Mouse (Mus musculus) liver, postnatal 0 days (tissue): ENCODE results near the gene Fzd7. TPM values are rescaled to one million over a fixed set of nuclear protein-coding genes. Genes with fewer than 3 reads are reported as not detected.

ENCODE experiments used
- ATAC-seq: fragments of 200-750 bp; cut with Nextera tagmentation; 2 replicates; pipeline ENCODE4 v1.8.0; 2017; ENCODE audit warnings: mild to moderate bottlenecking, moderate library complexity
- DNase-seq: peaks from one replicate; pipeline ENCODE4 v3.0.0-alpha.2; 2016
- H3K27ac ChIP-seq: fragments of 300-500 bp; sonication (generic); 2 replicates; pipeline ENCODE4 v1.5.1; 2014; ENCODE audit warnings: antibody characterized with exemption, moderate library complexity, mild to moderate bottlenecking, low read depth
- H3K27me3 ChIP-seq: fragments of 300-500 bp; sonication (generic); 2 replicates; pipeline ENCODE4 v1.6.1; 2014; ENCODE audit warnings: low read length, control low read depth, mixed read lengths; ENCODE audit not compliant: insufficient read depth
- H3K36me3 ChIP-seq: fragments of 300-500 bp; sonication (generic); replicated peaks from 2 replicates; pipeline ENCODE4 v1.6.1; 2014; ENCODE audit warnings: mild to moderate bottlenecking, control low read depth, low read length, moderate library complexity, mixed read lengths; ENCODE audit not compliant: insufficient read depth
- H3K4me1 ChIP-seq: fragments of 300-500 bp; sonication (generic); 2 replicates; pipeline ENCODE4 v1.6.1; 2014; ENCODE audit warnings: antibody characterized with exemption, mild to moderate bottlenecking, control low read depth; ENCODE audit not compliant: insufficient read depth
- H3K4me2 ChIP-seq: fragments of 300-500 bp; sonication (generic); 2 replicates; pipeline ENCODE4 v1.6.1; 2014; ENCODE audit warnings: low read depth, mild to moderate bottlenecking, low read length, moderate library complexity, mixed read lengths
- H3K4me3 ChIP-seq: fragments of 300-500 bp; sonication (generic); 2 replicates; pipeline ENCODE4 v1.5.1; 2014; ENCODE audit warnings: low read depth, low read length
- H3K9ac ChIP-seq: fragments of 300-500 bp; sonication (generic); replicated peaks from 2 replicates; pipeline ENCODE4 v1.6.1; 2014; ENCODE audit warnings: mild to moderate bottlenecking, moderate library complexity
- H3K9me3 ChIP-seq: fragments of 300-500 bp; sonication (generic); 2 replicates; pipeline ENCODE4 v1.6.1; 2016; ENCODE audit warnings: mild to moderate bottlenecking, control low read depth, low read length, mixed read lengths
- CTCF ChIP-seq: sonication (generic); IDR thresholded peaks from 2 replicates; pipeline ENCODE4 v1.5.1; 2016; ENCODE audit warnings: antibody characterized with exemption, low read depth
- EP300 ChIP-seq: IDR thresholded peaks from 2 replicates; pipeline ENCODE4 v1.6.1; 2016; ENCODE audit warnings: antibody characterized with exemption, low read depth, mild to moderate bottlenecking
- WGBS: fragments of 180-500 bp; shearing (Covaris S2); extraction: QIAGEN DNeasy Blood & Tissue Kit; methylation state at CpG from one replicate; pipeline ENCODE4 v1.1.7; 2014; ENCODE audit not compliant: insufficient replicate concordance; 5-methylcytosine and 5-hydroxymethylcytosine counted together
- polyA plus RNA-seq: library from polyadenylated mRNA; unstranded; fragments of >200 nt; fragmentation: Nextera tagmentation; extraction: Ambion mirVana; gene quantifications from 2 replicates; pipeline ENCODE4 v1.2.1, GENCODE M21; 2015

The Fzd7 gene
- polyA plus RNA-seq, 1 experiment from 2014 or later: 0.76 TPM

- Histone ChIP-seq H3K9ac (no peak overlapping the region), H3K4me1 (no peaks in the 10 kb centered on the region), H3K4me2 (no peak overlapping the region), H3K27me3 (no peaks in the 10 kb centered on the region), H3K36me3 (no peaks in the 10 kb centered on the region), H3K27ac (no peak overlapping the region), H3K9me3 (no peaks in the 10 kb centered on the region), H3K4me3 (no peak overlapping the region)
- WGBS: 52% methylated on average over 11 of the region's 11 CpGs
- DNase-seq: no peak
- TF ChIP-seq EP300: no peak
- TF ChIP-seq CTCF: no peak
- no peak for ATAC-seq
Observed at GRCm38 (mm10) chr1:59449423-59449822, 32.8 kb upstream of the Fzd7 start.

- H3K4me1 ChIP-seq: no peaks in the 10 kb centered on the region
- no peaks in the 10 kb centered on the region for H3K27me3 ChIP-seq
- WGBS: 89% methylated on average over 11 of the region's 11 CpGs
- DNase-seq (no peak), ATAC-seq (no peak)
- H3K36me3 ChIP-seq: no peaks in the 10 kb centered on the region
- H3K4me3 ChIP-seq: no peak overlapping the region
- no peak overlapping the region for H3K4me2 ChIP-seq
- no peak overlapping the region for H3K9ac ChIP-seq
- no peak overlapping the region for H3K27ac ChIP-seq
- no peak for TF ChIP-seq EP300
- H3K9me3 ChIP-seq: no peaks in the 10 kb centered on the region
Observed at GRCm38 (mm10) chr1:59450896-59451295, 31.3 kb upstream of the Fzd7 start.

- ATAC-seq (no peak), DNase-seq (no peak)
- TF ChIP-seq EP300 (no peak), CTCF (no peak)
- Histone ChIP-seq H3K27me3 (no peaks in the 10 kb centered on the region), H3K4me3 (no peak overlapping the region), H3K36me3 (no peaks in the 10 kb centered on the region), H3K9ac (no peak overlapping the region), H3K4me2 (no peak overlapping the region), H3K9me3 (no peaks in the 10 kb centered on the region), H3K4me1 (no peaks in the 10 kb centered on the region), H3K27ac (no peak overlapping the region)
- WGBS: 50% methylated on average over 9 of the region's 9 CpGs
Observed at GRCm38 (mm10) chr1:59451584-59451983, 30.6 kb upstream of the Fzd7 start.

- no peak overlapping the region for H3K27ac ChIP-seq
- no peaks in the 10 kb centered on the region for H3K9me3 ChIP-seq
- no peak for ATAC-seq
- H3K36me3 ChIP-seq: no peaks in the 10 kb centered on the region
- 50% methylated on average over 3 of the region's 3 CpGs for WGBS
- H3K9ac ChIP-seq: no peak overlapping the region
- H3K27me3 ChIP-seq: no peaks in the 10 kb centered on the region
- DNase-seq: no peak
- H3K4me3 ChIP-seq: no peak overlapping the region
- H3K4me1 ChIP-seq: no peaks in the 10 kb centered on the region
- TF ChIP-seq CTCF (no peak), EP300 (no peak)
- no peak overlapping the region for H3K4me2 ChIP-seq
Observed at GRCm38 (mm10) chr1:59456825-59457224, 25.4 kb upstream of the Fzd7 start.

- TF ChIP-seq EP300: no peak
- no peak for TF ChIP-seq CTCF
- WGBS: 58% methylated on average over 4 of the region's 4 CpGs
- Histone ChIP-seq H3K4me3 (no peak overlapping the region), H3K4me2 (no peak overlapping the region), H3K4me1 (no peaks in the 10 kb centered on the region), H3K27me3 (no peaks in the 10 kb centered on the region), H3K9ac (no peak overlapping the region), H3K27ac (no peak overlapping the region), H3K36me3 (no peaks in the 10 kb centered on the region), H3K9me3 (no peaks in the 10 kb centered on the region)
- no peak for DNase-seq
- no peak for ATAC-seq
Observed at GRCm38 (mm10) chr1:59457873-59458272, 24.4 kb upstream of the Fzd7 start.

GRCm38 (mm10) chr1:59458886-59459285, 23.3 kb upstream of the Fzd7 start:
- WGBS: 40% methylated on average over 8 of the region's 8 CpGs
- ATAC-seq: no peak
- H3K4me2 ChIP-seq: no peak overlapping the region

More at GRCm38 (mm10) chr1:59458886-59459285, 23.3 kb upstream of the Fzd7 start:
- Histone ChIP-seq H3K4me1 (no peaks in the 10 kb centered on the region), H3K9ac (no peak overlapping the region), H3K9me3 (no peaks in the 10 kb centered on the region), H3K27me3 (no peaks in the 10 kb centered on the region), H3K4me3 (no peak overlapping the region), H3K27ac (no peak overlapping the region), H3K36me3 (no peaks in the 10 kb centered on the region)
- TF ChIP-seq EP300: no peak
- TF ChIP-seq CTCF: no peak
- DNase-seq: no peak
